Mouse (Mus musculus): Measurements from ENCODE around the gene Cyp4f14. TPM values are rescaled to one million over a fixed set of nuclear protein-coding genes. Genes with fewer than 3 reads are reported as not detected.

The Cyp4f14 gene
- total RNA-seq, 2 experiments from 2014 or later, result 1.5 to 1.6 TPM

Other genes with a start within 250 kb of the Cyp4f14 start
- 1 to 10 TPM; 7.0 to 8.0 TPM for gene Cyp4f15, start 231.7 kb downstream of the Cyp4f14 start, total RNA-seq (2021)
- 10 to 100 TPM; 74.0 to 77.1 TPM for gene Zfp871, start 129.1 kb downstream of the Cyp4f14 start, total RNA-seq (2021)
- 10 to 100 TPM; 11.7 to 12.0 TPM for gene Zfp811, start 107.4 kb downstream of the Cyp4f14 start, total RNA-seq (2021)
- 10 to 100 TPM; 22.0 to 22.7 TPM for gene Zfp799, start 87.1 kb downstream of the Cyp4f14 start, total RNA-seq (2021)
- 1 to 10 TPM; 8.4 to 8.6 TPM for gene Zfp870, start 25.7 kb downstream of the Cyp4f14 start, total RNA-seq (2021)
- 10 to 100 TPM in 1 of 2 experiments, 1 to 10 TPM in 1; 9.5 to 10.0 TPM for gene Cyp4f13, start 30.1 kb upstream of the Cyp4f14 start, total RNA-seq (2021)
- 1 to 10 TPM; 4.3 to 5.5 TPM for gene Zfp472, start 48.5 kb upstream of the Cyp4f14 start, total RNA-seq (2021)
- gene Zfp952, start 75.8 kb upstream of the Cyp4f14 start, total RNA-seq (2021), result 10 to 100 TPM; 15.6 to 15.7 TPM
- gene Zfp763, start 116.1 kb upstream of the Cyp4f14 start, total RNA-seq (2021), result 10 to 100 TPM; 22.1 to 26.9 TPM
- not detected for gene 4921501E09Rik, start 150.7 kb upstream of the Cyp4f14 start, total RNA-seq (2021)
- 10 to 100 TPM; 17.8 to 18.8 TPM for gene Zfp563, start 172.0 kb upstream of the Cyp4f14 start, total RNA-seq (2021)
- under 1 TPM; 0.62 to 0.97 TPM for gene Morc2b, start 222.3 kb upstream of the Cyp4f14 start, total RNA-seq (2021)

All from left cerebral cortex, postnatal 10 days (tissue).